Comparison of ENCODE assay signal across 18 mouse cellular contexts in the genomic region with DNA sequence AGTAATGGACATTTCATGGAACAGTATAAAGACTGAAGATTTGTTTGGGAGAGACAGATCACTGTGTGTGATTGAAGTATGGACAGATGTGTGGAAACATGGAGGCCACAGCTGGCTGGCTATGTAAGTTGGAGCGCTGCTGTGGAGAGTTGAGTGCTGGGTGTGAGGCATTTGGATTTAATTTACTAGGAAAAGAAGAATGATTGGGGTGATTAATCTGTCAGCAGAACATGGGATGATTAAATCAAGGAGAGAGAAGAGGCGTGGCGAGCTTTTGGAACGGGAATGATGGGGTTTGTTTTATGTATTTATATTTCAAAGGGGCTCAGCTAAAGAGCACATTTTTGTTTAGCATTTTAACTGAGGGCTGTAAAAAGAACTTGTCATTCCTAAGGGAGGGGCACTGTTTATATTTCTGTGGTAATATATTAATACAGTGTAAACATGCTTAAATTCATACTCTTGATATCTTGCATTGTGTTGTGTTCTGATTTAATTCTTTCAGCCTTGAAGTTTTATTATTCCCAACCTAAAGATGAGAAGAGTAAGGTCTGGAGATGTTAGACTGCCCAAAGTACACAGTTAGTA.
A peak's percentile ranks its signal among the peaks of the same experiment; 100 is the strongest.
DNase-seq lines count a peak whose midpoint lies in the region; ATAC-seq and TF ChIP-seq lines count a peak whose summit lies in the region.
"Had no signal": no experiment of that assay in that cellular context is flagged by ENCODE, and none has a peak within 500 bp of the region (broad histone marks: within the 10 kb centered on the region; RNA-seq: fewer than 3 reads in every experiment).

No protein-coding gene starts in this region.

- H3K4me2 ChIP-seq in lung, embryonic 14.5 days: no peak overlapping the region
- no peak overlapping the region for H3K4me2 ChIP-seq in embryonic facial prominence, embryonic 14.5 days (ENCODE audit: low read depth, low read length)
- H3K4me2 ChIP-seq in limb, embryonic 13.5 days (replicated peaks): no peak overlapping the region
- H3K4me2 ChIP-seq: forebrain, embryonic 12.5 days; hindbrain, embryonic 12.5 days; midbrain, embryonic 12.5 days had no signal

- no peaks in the 10 kb centered on the region for H3K36me3 ChIP-seq in lung, embryonic 14.5 days (ENCODE audit: insufficient read depth)
- no peaks in the 10 kb centered on the region for H3K36me3 ChIP-seq in embryonic facial prominence, embryonic 14.5 days (ENCODE audit: control insufficient read depth, insufficient read depth, low read length)
- H3K36me3 ChIP-seq in limb, embryonic 13.5 days: no peaks in the 10 kb centered on the region
- H3K36me3 ChIP-seq: forebrain, embryonic 12.5 days; hindbrain, embryonic 12.5 days; midbrain, embryonic 12.5 days had no signal

- H3K4me3 ChIP-seq in lung, embryonic 14.5 days (ENCODE audit: low read depth, low read length): no peak overlapping the region
- H3K4me3 ChIP-seq in lung, adult 2 months (replicated peaks; ENCODE audit: extremely low read depth, low read depth, low read length): no peak overlapping the region
- H3K4me3 ChIP-seq in embryonic facial prominence, embryonic 14.5 days (ENCODE audit: low read depth, low read length): no peak overlapping the region
- no peak overlapping the region for H3K4me3 ChIP-seq in limb, embryonic 13.5 days
- H3K4me3 ChIP-seq: forebrain, embryonic 12.5 days; hindbrain, embryonic 12.5 days; left cerebral cortex, adult 2 months; midbrain, embryonic 12.5 days had no signal

- no peak for TF ChIP-seq POLR2A in lung, adult 2 months (IDR thresholded peaks at IDR 0.05; ENCODE audit: borderline replicate concordance, extremely low read depth, low read depth, low read length)

- no peaks in the 10 kb centered on the region for H3K27me3 ChIP-seq in lung, embryonic 14.5 days (ENCODE audit: insufficient read depth, low read length)
- no peaks in the 10 kb centered on the region for H3K27me3 ChIP-seq in embryonic facial prominence, embryonic 14.5 days (replicated peaks; ENCODE audit: control insufficient read depth, insufficient read depth, low read length)
- H3K27me3 ChIP-seq in limb, embryonic 13.5 days: no peaks in the 10 kb centered on the region
- H3K27me3 ChIP-seq: forebrain, embryonic 12.5 days; hindbrain, embryonic 12.5 days; midbrain, embryonic 12.5 days had no signal

- no peak for TF ChIP-seq CTCF in lung, embryonic 14.5 days (IDR thresholded peaks at IDR 0.05; ENCODE audit: low read depth)
- no peak for TF ChIP-seq CTCF in lung, adult 2 months (IDR thresholded peaks at IDR 0.05; ENCODE audit: insufficient read depth, low read length)

- no peak overlapping the region; the same call in 1 of the 2 replicates for H3K27ac ChIP-seq in lung, embryonic 14.5 days (ENCODE audit: low read depth)
- peak overlapping the region; percentile 50 for H3K27ac ChIP-seq in embryonic facial prominence, embryonic 14.5 days (replicated peaks; ENCODE audit: low read depth, low read length)
- H3K27ac ChIP-seq in limb, embryonic 13.5 days: peak overlapping the region; percentile 29; the same call in 1 of the 2 replicates
- H3K27ac ChIP-seq: forebrain, embryonic 12.5 days; hindbrain, embryonic 12.5 days; left cerebral cortex, adult 2 months; midbrain, embryonic 12.5 days had no signal

- H3K4me1 ChIP-seq in lung, embryonic 14.5 days (ENCODE audit: insufficient read depth): peaks cover 6% of the 10 kb centered on the region
- peaks cover 4% of the 10 kb centered on the region; the same call in 1 of the 2 replicates for H3K4me1 ChIP-seq in lung, adult 2 months (ENCODE audit: control insufficient read depth, insufficient read depth, low read length)
- H3K4me1 ChIP-seq in embryonic facial prominence, embryonic 14.5 days (ENCODE audit: control insufficient read depth, insufficient read depth, low read length): peaks cover 20% of the 10 kb centered on the region
- H3K4me1 ChIP-seq in limb, embryonic 13.5 days: peaks cover 41% of the 10 kb centered on the region
- H3K4me1 ChIP-seq: hindbrain, embryonic 12.5 days had no signal

- DNase-seq in embryo, embryonic 11 days: peak; percentile 44
- DNase-seq in embryo, embryonic 9.5 days (ENCODE audit: extremely low spot score): no peak
- DNase-seq in lung, embryonic 14.5 days: peak; percentile 65
- DNase-seq in lung, adult 2 months: no peak
- peak; percentile 82 for DNase-seq in embryonic facial prominence, embryonic 14.5 days (ENCODE audit: low spot score)
- DNase-seq in urinary bladder, postnatal 14 days (ENCODE audit: low spot score): no peak
- DNase-seq in layer of hippocampus, adult 11-12 months (ENCODE audit: low spot score): no peak
- DNase-seq: cerebellum, adult 9-10 months; gastrocnemius, postnatal 25 days; liver; liver, postnatal 0 days; right cerebral cortex, postnatal 25 days; thymus, postnatal 36 days had no signal

- H3K9ac ChIP-seq in lung, embryonic 14.5 days: no peak overlapping the region
- H3K9ac ChIP-seq in embryonic facial prominence, embryonic 14.5 days (ENCODE audit: low read depth, low read length): no peak overlapping the region
- no peak overlapping the region for H3K9ac ChIP-seq in limb, embryonic 13.5 days
- H3K9ac ChIP-seq: forebrain, embryonic 12.5 days; hindbrain, embryonic 12.5 days; liver, postnatal 0 days; midbrain, embryonic 12.5 days had no signal

- no peaks in the 10 kb centered on the region for H3K9me3 ChIP-seq in lung, embryonic 14.5 days (ENCODE audit: low read depth, low read length)
- no peaks in the 10 kb centered on the region for H3K9me3 ChIP-seq in embryonic facial prominence, embryonic 14.5 days (ENCODE audit: control insufficient read depth, low read length)
- H3K9me3 ChIP-seq in limb, embryonic 13.5 days: no peaks in the 10 kb centered on the region
- H3K9me3 ChIP-seq: forebrain, embryonic 12.5 days; hindbrain, embryonic 12.5 days; midbrain, embryonic 12.5 days had no signal

- peak; percentile 60 for ATAC-seq in lung, embryonic 14.5 days (ENCODE audit: insufficient read depth)
- ATAC-seq in embryonic facial prominence, embryonic 14.5 days (ENCODE audit: low read depth): peak; percentile 37; the same call in 1 of the 2 replicates
- no peak; the same call in 1 of the 2 replicates for ATAC-seq in limb, embryonic 13.5 days (ENCODE audit: low FRiP score, low read depth)
- ATAC-seq: liver, postnatal 0 days had no signal

- 31% methylated on average over 4 of the region's 4 CpGs for WGBS in lung, embryonic 14.5 days
- WGBS in lung, adult 2 months: 44% methylated on average over 4 of the region's 4 CpGs
- WGBS in embryonic facial prominence, embryonic 14.5 days: 19% methylated on average over 4 of the region's 4 CpGs
- 13% methylated on average over 4 of the region's 4 CpGs for WGBS in limb, embryonic 13.5 days

Comparison
In these comparisons a context has a peak if more than half of its experiments do, and no peak if none do; other contexts are left out.
1. DNase-seq: peak in embryo, embryonic 11 days (single experiment), lung, embryonic 14.5 days (single experiment) and embryonic facial prominence, embryonic 14.5 days (single experiment); none in embryo, embryonic 9.5 days (single experiment), lung, adult 2 months (single experiment), urinary bladder, postnatal 14 days (single experiment) and layer of hippocampus, adult 11-12 months (single experiment).